Mouse (Mus musculus) stomach, embryonic 14.5 days (tissue): Measurements from ENCODE around the gene Tmtc1. TPM values are rescaled to one million over a fixed set of nuclear protein-coding genes. Genes with fewer than 3 reads are reported as not detected.

Experiments used
- ATAC-seq: fragments of 200-750 bp; cut with Nextera tagmentation; 2 replicates; pipeline ENCODE4 v1.8.0; 2017; ENCODE audit warnings: low read depth, moderate TSS enrichment; ENCODE audit not compliant: insufficient number of reproducible peaks, insufficient read depth, low FRiP score
- H3K27ac ChIP-seq: fragments of 300-500 bp; sonication (generic); 2 replicates; pipeline ENCODE4 v1.5.1; 2014; ENCODE audit warnings: mild to moderate bottlenecking, low read length, moderate library complexity, mixed read lengths
- H3K27me3 ChIP-seq: fragments of 300-500 bp; sonication (generic); 2 replicates; pipeline ENCODE4 v1.6.1; 2014; ENCODE audit warnings: low read length, control low read depth, mixed read lengths; ENCODE audit not compliant: control insufficient read depth, insufficient read depth
- H3K36me3 ChIP-seq: fragments of 300-500 bp; sonication (generic); 2 replicates; pipeline ENCODE4 v1.6.1; 2014; ENCODE audit warnings: mild to moderate bottlenecking, control low read depth, low read length, moderate library complexity, mixed read lengths; ENCODE audit not compliant: control insufficient read depth, insufficient read depth
- H3K4me1 ChIP-seq: fragments of 300-500 bp; sonication (generic); 2 replicates; pipeline ENCODE4 v1.6.1; 2014; ENCODE audit warnings: low read length, control low read depth, mixed read lengths; ENCODE audit not compliant: control insufficient read depth, insufficient read depth
- H3K4me2 ChIP-seq: fragments of 300-500 bp; sonication (generic); replicated peaks from 2 replicates; pipeline ENCODE4 v1.6.1; 2014; ENCODE audit warnings: low read depth, low read length, control low read depth
- H3K4me3 ChIP-seq: fragments of 300-500 bp; sonication (generic); 2 replicates; pipeline ENCODE4 v1.5.1; 2014; ENCODE audit warnings: low read depth, low read length, control low read depth
- H3K9ac ChIP-seq: fragments of 300-500 bp; sonication (generic); replicated peaks from 2 replicates; pipeline ENCODE4 v1.6.1; 2014; ENCODE audit warnings: low read depth, mild to moderate bottlenecking, control low read depth, low read length, moderate library complexity, mixed read lengths
- H3K9me3 ChIP-seq: fragments of 300-500 bp; sonication (generic); 2 replicates; pipeline ENCODE4 v1.6.1; 2016; ENCODE audit warnings: low read depth, low read length, control low read depth; ENCODE audit not compliant: control insufficient read depth
- WGBS: fragments of 180-500 bp; shearing (Covaris S2); extraction: QIAGEN DNeasy Blood & Tissue Kit; methylation state at CpG from one replicate; pipeline ENCODE4 v1.1.7; 2014; 5-methylcytosine and 5-hydroxymethylcytosine counted together
- polyA plus RNA-seq: library from polyadenylated mRNA; unstranded; fragments of >200 nt; fragmentation: Nextera tagmentation; extraction: Ambion mirVana; gene quantifications from 2 replicates; pipeline ENCODE4 v1.2.1, GENCODE M21; 2014

Tmtc1 gene
- polyA plus RNA-seq, 1 experiment from 2014 or later: 2.8 TPM

GRCm38 (mm10) chr6:148256109-148256508, 188.1 kb downstream of the Tmtc1 start:
- Histone ChIP-seq H3K4me2 (no peak overlapping the region), H3K36me3 (no peaks in the 10 kb centered on the region), H3K27me3 (no peaks in the 10 kb centered on the region), H3K27ac (no peak overlapping the region), H3K4me3 (no peak overlapping the region), H3K9me3 (no peaks in the 10 kb centered on the region), H3K9ac (no peak overlapping the region), H3K4me1 (0 out of 2 replicates have a peak, but pooled peaks cover 4% of the 10 kb centered on the region)
- 78% methylated on average over 3 of the region's 3 CpGs for WGBS
- no peak for ATAC-seq

- Histone ChIP-seq H3K27ac (no peak overlapping the region), H3K27me3 (no peaks in the 10 kb centered on the region), H3K4me3 (no peak overlapping the region), H3K4me1 (0 out of 2 replicates have a peak, but pooled peaks cover 4% of the 10 kb centered on the region), H3K4me2 (no peak overlapping the region), H3K9me3 (no peaks in the 10 kb centered on the region), H3K9ac (no peak overlapping the region), H3K36me3 (no peaks in the 10 kb centered on the region)
- WGBS: 52% methylated on average over 1 of the region's 1 CpGs
- no peak for ATAC-seq
These were observed 188.7 kb downstream of the Tmtc1 start for GRCm38 (mm10) chr6:148255395-148256053.

GRCm38 (mm10) chr6:148249221-148249620, 195.0 kb downstream of the Tmtc1 start:
- H3K27me3 ChIP-seq: no peaks in the 10 kb centered on the region
- no peaks in the 10 kb centered on the region for H3K9me3 ChIP-seq
- 78% methylated on average over 3 of the region's 3 CpGs for WGBS
- no peak overlapping the region for H3K27ac ChIP-seq
- H3K4me1 ChIP-seq: no peaks in the 10 kb centered on the region
- H3K4me2 ChIP-seq: no peak overlapping the region
- ATAC-seq: no peak
- no peaks in the 10 kb centered on the region for H3K36me3 ChIP-seq
- no peak overlapping the region for H3K4me3 ChIP-seq
- no peak overlapping the region for H3K9ac ChIP-seq

GRCm38 (mm10) chr6:148248625-148249024, 195.6 kb downstream of the Tmtc1 start:
- WGBS: 30% methylated on average over 2 of the region's 2 CpGs
- no peaks in the 10 kb centered on the region for H3K4me1 ChIP-seq
- no peaks in the 10 kb centered on the region for H3K9me3 ChIP-seq
- H3K36me3 ChIP-seq: no peaks in the 10 kb centered on the region
- no peak overlapping the region for H3K4me3 ChIP-seq
- H3K9ac ChIP-seq: no peak overlapping the region
- H3K4me2 ChIP-seq: no peak overlapping the region
- H3K27me3 ChIP-seq: no peaks in the 10 kb centered on the region
- H3K27ac ChIP-seq: no peak overlapping the region
- ATAC-seq: no peak

- no peaks in the 10 kb centered on the region for H3K9me3 ChIP-seq
- no peak overlapping the region for H3K4me3 ChIP-seq
- H3K36me3 ChIP-seq: no peaks in the 10 kb centered on the region
- no peak overlapping the region for H3K9ac ChIP-seq
- no peak overlapping the region for H3K27ac ChIP-seq
- no peaks in the 10 kb centered on the region for H3K27me3 ChIP-seq
- 78% methylated on average over 7 of the region's 7 CpGs for WGBS
- no peaks in the 10 kb centered on the region for H3K4me1 ChIP-seq
- no peak for ATAC-seq
- no peak overlapping the region for H3K4me2 ChIP-seq
These were observed 197.6 kb downstream of the Tmtc1 start for GRCm38 (mm10) chr6:148246544-148246943.

- Histone ChIP-seq H3K4me1 (no peaks in the 10 kb centered on the region), H3K4me2 (no peak overlapping the region), H3K36me3 (no peaks in the 10 kb centered on the region), H3K4me3 (no peak overlapping the region), H3K9ac (no peak overlapping the region), H3K27me3 (no peaks in the 10 kb centered on the region), H3K27ac (no peak overlapping the region), H3K9me3 (no peaks in the 10 kb centered on the region)
- no peak for ATAC-seq
- 72% methylated on average over 1 of the region's 1 CpGs for WGBS
These were observed 199.4 kb downstream of the Tmtc1 start for GRCm38 (mm10) chr6:148244836-148245235.

- H3K9ac ChIP-seq: no peak overlapping the region
- H3K27me3 ChIP-seq: no peaks in the 10 kb centered on the region
- ATAC-seq: no peak
- no peaks in the 10 kb centered on the region for H3K4me1 ChIP-seq
- no peaks in the 10 kb centered on the region for H3K9me3 ChIP-seq
- H3K27ac ChIP-seq: no peak overlapping the region
- H3K4me2 ChIP-seq: no peak overlapping the region
- WGBS: 60% methylated on average over 3 of the region's 3 CpGs
- H3K36me3 ChIP-seq: no peaks in the 10 kb centered on the region
- no peak overlapping the region for H3K4me3 ChIP-seq
These were observed 201.9 kb downstream of the Tmtc1 start for GRCm38 (mm10) chr6:148242304-148242703.

- H3K4me1 ChIP-seq: no peaks in the 10 kb centered on the region
- H3K27ac ChIP-seq: no peak overlapping the region
- no peak overlapping the region for H3K4me2 ChIP-seq
- H3K4me3 ChIP-seq: no peak overlapping the region
- WGBS: 87% methylated on average over 5 of the region's 5 CpGs
- H3K36me3 ChIP-seq: no peaks in the 10 kb centered on the region
- no peak for ATAC-seq
- no peaks in the 10 kb centered on the region for H3K27me3 ChIP-seq
- no peak overlapping the region for H3K9ac ChIP-seq
- no peaks in the 10 kb centered on the region for H3K9me3 ChIP-seq
These were observed 202.5 kb downstream of the Tmtc1 start for GRCm38 (mm10) chr6:148241685-148242084.

- 83% methylated on average over 1 of the region's 1 CpGs for WGBS
- Histone ChIP-seq H3K36me3 (no peaks in the 10 kb centered on the region), H3K4me2 (no peak overlapping the region), H3K27ac (no peak overlapping the region), H3K27me3 (no peaks in the 10 kb centered on the region), H3K4me1 (no peaks in the 10 kb centered on the region), H3K9me3 (no peaks in the 10 kb centered on the region), H3K9ac (no peak overlapping the region), H3K4me3 (no peak overlapping the region)
- ATAC-seq: no peak
These were observed 204.9 kb downstream of the Tmtc1 start for GRCm38 (mm10) chr6:148239311-148239710.
